Mouse (Mus musculus) spleen, postnatal 10 days (tissue): ENCODE results near the gene Klhl15.
A peak's percentile ranks its signal among the peaks of the same experiment; 100 is the strongest.

Experiments used
- DNase-seq, 2 experiments: peaks; one replicate each; pipeline ENCODE4 v3.0.0; 2021 to 2022; ENCODE audit warnings: low spot score in 2 of 2

Klhl15 gene

DNA sequence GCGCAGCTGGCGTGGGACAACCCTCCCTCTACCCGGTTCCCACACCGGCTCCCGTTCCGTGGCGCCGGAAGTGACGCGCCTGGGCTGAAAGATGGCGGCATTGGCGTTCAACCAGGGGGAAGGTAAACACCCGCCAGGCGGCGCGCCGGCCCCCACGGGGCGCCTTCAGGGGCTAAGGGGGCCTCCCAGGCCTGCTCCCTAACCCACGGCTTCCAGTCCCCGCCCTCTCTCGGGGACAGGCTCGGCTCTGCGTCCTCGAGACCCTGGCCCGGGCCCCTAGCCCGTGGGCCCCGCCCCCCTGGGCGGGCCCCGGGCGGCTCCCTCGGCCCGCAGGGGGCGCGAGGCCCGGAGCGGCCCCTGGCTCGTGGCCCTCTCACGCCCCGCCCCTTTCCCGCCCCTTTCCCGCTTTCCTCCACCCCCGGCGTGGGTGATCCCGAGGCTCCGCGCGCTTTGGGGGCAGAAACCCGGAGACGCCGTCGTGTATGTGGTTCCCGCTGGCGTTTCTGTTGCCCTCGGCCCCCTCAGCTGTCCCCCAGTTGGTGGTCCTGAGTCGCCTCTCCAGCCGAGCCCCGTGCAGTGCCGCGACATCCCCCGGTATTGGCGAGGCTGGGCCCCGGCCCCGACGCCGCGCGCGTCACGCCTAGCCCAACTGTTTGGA lies at the start of gene Klhl15:
Klhl15 (plus strand) TSS at position 68 of the 658 bp plus-strand sequence.
- DNase-seq: peak; percentile 80 to 87

DNA sequence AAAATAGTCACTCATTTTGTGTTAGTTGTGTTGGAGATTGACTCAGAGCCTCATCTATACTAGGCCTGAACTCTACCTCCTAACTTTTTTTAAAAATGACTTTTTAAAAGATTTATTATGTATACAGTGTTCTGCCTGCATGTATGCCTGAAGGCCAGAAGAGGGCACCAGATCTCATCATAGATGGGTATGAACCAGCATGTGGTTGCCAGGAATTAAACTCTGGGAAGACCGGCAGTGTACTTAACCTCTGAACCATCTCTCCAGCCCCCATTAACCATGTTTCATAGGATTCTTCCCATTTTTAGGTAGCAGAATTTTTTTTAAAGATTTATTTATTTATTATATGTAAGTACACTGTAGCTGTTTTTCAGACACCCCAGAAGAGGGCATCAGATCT lies 49.2 kb upstream of the Klhl15 start:
- no peak for DNase-seq

DNA sequence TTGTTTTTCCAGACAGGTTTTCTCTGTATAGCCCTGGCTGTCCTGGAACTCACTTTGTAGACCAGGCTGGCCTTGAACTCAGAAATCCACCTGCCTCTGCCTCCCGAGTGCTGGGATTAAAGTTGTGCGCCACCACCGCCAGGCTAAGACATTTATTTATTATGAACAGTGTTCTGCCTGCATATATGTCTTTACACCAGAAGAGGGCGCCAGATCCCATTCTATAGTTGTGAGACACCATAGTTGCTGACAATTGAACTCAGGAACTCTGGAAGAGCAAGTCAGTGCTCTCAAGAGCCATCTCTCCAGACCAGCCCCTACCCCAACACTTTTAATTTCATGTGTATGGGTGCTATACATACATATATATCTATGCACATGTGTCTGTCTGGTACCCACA lies 40.5 kb upstream of the Klhl15 start:
- peak; percentile 15 to 43 for DNase-seq

DNA sequence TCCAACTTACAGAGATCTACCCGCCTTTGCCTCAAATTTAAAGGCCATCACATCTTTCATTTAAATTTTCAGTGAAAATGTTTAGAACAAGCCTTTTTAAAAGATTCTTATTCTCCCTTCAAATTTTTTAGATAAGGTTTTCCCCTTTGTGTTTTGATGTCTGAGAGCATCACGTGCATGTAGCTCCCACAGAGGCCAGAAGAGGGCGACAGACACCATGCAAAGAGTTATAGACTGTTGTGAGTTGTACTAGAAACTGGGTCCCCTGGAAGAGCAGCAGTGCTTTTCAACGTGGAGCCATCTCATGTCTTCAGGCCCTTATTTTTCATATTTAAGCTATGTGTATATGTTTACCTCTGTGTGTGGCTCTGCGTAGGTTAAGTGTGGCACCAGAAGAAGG lies 36.6 kb upstream of the Klhl15 start:
- peak; percentile 56 to 58 for DNase-seq

DNA sequence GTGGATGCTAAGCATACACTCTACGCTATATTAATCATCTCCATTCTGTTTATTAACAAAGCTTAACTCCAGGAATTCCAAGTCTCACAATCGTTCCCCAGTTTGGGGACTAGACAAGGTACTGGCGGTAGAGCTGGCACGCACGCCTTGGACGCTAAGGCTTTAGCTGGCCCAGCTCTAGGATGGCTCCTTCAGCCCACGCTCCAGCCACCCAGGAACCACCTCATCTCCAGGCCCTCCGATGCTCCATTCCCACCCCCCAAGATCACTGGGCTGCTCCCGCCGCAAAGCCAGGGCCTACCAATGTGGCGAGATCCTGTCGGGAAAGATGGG lies 22.2 kb upstream of the Klhl15 start:
- DNase-seq: no peak

DNA sequence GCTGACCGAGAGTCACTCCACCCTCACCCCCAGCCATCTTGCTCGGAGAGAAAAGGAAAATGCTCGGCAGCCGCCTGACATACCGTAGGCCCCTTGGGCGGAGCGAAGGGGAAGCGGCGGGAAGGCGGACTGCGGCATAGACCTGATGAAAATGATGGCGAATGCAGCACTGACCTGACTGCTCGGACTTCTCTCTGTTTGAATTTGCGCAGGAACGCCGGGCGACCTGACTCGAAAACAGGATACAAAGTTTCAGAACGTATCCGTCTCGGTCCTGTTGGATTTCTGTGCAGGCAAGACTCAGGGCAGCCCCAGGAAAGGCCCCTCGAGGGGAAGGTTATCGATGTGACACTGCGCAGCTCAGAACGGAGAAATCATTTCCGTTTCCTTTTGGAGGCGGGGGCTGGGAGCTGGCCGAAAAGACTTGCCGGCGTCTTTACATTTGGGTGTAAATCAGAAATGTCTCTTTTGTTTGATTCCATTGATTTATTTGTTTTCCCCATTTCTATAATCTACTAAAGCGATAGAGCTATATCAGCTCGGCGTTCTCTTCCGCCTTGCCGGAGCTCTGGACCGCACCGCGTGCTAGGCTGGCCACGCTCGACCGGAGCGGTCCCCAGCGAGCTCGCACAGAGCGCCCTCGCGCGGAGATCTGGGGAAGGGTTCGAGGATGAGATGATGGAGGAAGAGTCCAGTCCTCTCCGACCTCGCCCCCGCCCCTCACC lies 21.6 kb upstream of the Klhl15 start, which contains the start of gene Eif2s3x:
Eif2s3x (minus strand) TSS at position 266 of the 725 bp plus-strand sequence.
- DNase-seq: peak; percentile 87 to 89

DNA sequence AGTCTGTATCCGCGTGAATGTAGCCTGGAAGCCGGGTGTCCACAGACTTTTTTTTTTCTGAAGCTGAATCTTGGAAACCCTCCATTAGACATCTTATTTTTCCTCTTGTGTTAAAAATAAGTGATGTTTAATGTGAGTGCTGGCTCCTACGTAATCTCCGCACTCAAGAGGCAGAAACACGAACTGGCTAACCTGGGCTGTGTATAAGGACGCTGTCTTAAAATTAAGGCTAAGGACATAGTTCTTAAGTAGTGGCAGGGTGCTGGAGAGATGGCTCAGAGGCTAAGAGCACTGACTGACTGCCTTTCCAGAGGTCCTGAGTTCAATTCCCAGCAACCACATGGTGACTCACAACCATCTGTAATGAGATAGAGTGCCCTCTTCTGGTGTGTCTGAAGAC lies 21.0 kb upstream of the Klhl15 start:
- no peak for DNase-seq

DNA sequence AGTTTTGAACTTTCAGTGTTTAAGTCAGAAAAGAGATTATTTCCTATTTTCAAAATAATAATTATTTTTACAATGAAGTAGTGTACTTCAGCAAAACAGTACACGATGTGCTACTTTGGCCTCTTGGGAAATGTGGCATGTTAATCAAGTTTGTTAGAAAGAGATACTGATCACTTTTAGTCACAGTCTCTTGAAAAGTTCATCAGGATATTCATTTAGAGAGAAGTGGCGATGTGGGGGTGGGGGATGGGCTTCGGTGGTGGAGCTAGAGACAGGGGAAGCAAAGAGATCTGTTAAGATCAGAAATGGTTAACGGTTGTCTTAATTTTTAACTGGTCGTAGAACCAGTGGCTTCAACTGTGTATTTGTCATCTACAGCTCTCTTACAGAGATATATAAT lies 967 bp upstream of the Klhl15 start:
- DNase-seq: peak in 1 of 2 experiments; percentile 51

DNA sequence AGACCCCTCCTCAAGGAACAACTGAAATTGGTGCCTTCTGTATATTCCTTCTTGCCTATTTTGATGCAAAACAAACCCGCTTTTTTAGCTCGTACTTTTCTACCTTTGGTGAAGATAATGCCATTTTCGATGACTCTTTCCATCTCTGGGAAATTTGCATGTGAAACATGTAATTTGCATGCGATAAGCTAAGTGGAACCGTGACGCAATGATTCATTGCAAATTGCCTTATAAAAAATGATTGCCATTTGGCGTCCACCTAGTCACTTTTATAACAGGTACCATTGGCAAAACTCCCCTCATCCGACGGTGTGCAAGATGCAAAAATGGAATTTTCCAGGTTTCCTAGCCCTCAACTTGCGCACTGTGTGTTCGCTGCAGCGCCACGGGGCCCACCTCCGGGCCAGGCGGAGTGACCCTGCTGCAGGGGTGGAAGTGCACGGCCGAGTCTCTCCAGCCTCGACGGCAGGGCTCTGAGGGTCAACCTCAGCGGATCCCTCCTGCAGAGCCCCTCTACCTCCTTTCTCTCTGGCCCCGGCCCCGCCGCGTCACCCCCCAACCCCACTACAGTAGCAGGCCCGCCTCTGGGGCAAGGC lies 365 bp upstream of the Klhl15 start:
- no peak for DNase-seq

DNA sequence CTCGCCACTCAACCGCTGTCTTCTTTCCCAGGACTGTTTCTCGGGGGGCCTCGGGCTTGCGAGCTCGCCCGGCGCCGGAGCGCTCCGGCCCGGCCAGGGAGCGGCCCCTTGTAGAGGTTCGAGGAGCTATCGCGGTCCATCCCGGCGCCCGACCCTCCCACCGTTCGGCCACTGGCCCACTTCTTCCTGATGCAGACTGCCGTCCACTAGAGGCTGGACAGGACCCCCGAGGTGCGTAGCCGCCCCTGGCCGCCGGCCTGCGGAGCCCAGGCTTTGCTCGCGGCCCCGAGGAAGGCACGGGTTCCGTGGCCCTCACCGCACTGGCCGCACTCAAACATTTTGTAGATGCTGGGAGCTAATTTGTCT lies 774 bp downstream of the Klhl15 start:
- DNase-seq: peak in 1 of 2 experiments; percentile 35

DNA sequence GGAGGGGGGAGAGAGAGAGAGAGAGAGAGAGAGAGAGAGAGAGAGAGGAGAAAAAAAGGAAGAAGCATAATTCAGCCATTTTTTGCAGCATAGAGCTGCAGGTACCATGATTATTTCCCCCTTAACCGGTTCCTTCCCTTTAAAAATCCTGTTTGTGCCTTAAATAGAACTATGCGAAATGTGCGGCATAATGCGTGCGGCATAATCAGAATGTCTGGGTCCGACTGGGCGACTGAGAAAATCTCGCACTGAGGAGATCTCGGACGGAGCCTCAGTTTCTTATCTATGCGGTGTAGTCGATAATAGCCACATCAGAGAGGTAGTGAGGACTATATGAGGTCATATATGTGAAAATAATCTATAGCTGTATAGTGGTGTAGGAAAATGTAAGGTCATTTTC lies 1.2 kb downstream of the Klhl15 start:
- DNase-seq: no peak

DNA sequence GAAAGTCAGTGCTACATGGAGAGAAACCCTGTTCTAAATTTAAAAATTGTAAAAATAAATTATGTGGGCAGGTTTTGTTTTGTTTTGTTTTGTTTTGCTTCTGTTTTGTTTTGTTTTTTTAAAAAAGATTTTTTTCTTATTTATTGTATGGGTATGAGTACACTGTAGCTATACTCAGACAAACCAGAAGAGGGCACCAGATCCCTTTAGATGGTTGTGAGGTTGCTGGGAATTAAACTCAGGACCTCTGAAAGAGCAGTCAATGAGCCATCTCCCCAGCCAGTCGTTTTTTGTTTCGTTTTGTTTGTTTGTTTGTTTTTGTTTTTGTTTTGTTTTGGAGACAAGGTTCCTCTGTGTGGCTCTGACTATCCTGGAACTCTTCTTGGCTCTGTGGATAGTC lies 54.5 kb downstream of the Klhl15 start:
- DNase-seq: peak in 1 of 2 experiments; percentile 38

DNA sequence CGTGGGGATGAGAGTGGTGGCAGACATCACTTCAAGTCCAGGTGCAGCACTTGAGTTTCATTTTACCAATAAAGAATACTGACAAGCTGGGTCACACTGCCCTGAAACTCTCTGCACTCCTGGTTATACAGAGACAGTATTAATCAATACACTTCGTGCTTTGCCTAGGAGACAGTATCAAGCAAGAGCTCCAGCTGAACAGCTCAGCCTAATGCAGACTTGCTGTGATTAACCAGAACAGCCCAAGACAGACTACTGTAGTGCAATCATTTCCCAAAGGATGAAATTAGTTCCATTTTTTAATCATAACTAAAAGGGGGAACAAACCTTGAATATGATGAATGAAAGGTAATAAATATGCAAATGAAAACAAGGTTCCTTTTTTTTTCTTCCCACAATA lies 68.5 kb downstream of the Klhl15 start:
- no peak for DNase-seq

DNA sequence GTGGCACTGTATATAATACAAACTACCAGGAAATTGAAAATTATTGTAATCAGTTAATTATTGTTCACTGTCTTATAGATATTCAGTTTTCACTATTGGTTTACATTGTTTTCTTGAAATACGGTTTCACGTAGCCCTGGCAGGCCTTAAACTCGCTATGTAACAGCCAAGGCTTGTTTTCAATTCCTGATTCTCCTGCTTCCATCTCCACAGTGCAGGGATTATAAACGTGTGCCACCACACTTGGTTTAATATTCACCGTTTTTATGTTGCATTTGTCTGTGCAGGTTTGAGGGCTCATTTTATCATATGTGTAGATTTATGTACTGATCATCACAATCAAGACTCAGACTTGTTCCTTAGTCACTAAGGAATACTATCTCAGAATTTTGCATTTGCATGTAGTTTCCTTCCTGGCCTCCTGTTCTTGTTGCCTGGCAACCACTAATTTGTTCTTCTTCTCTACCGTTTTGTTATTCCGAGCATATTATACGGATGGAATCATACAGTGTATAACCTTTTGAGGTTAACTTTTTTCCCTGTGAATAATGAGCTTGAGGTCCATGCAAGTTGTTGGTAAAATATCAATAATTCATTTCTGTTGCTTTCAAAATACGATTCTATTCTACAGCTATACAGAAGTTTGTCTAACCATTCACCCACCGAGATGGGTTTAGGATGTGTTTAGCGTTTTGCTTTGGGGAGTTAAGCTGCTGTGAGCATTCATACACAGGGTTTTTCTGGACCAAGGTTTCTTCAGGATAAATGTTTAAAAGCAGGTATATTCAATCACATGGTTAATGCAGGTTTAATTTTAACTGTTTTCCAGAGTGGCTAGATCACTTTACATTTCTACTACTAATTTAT lies 86.9 kb downstream of the Klhl15 start:
- DNase-seq: no peak
